ENCODE assay signal across 26 mouse cellular contexts in the genomic region with DNA sequence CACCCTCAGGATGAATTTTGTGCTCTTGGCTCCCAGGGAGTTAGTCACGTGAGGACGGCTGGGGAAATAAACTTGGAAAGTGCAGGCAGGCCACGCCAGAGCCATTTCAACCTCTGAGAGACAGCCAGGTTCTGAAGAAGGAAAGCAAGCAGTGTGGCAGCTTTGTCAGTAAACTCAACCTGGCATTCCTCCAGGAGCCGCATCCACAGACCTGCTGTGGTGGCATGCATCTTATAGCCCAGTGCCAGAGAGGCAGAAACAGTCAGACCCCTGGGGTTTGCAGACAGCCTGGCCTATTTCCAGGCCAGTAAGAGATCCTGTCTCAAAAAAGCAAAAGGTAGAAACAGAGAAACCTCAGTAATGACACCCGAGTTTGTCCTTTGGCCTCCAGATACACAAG.
DNase-seq lines count a peak whose midpoint lies in the region; ATAC-seq lines count a peak whose summit lies in the region.
"Had no signal": no experiment of that assay in that cellular context is flagged by ENCODE, and none has a peak within 500 bp of the region (broad histone marks: within the 10 kb centered on the region; RNA-seq: fewer than 3 reads in every experiment).

No protein-coding gene starts in this region.

- no peak overlapping the region for H3K4me2 ChIP-seq in midbrain, embryonic 14.5 days (ENCODE audit: low read length)
- no peak overlapping the region for H3K4me2 ChIP-seq in midbrain, embryonic 11.5 days
- H3K4me2 ChIP-seq: embryonic facial prominence, embryonic 15.5 days; heart, embryonic 13.5 days; hindbrain, embryonic 13.5 days; limb, embryonic 13.5 days; liver, embryonic 12.5 days; stomach, embryonic 15.5 days had no signal

- no peaks in the 10 kb centered on the region for H3K9me3 ChIP-seq in midbrain, embryonic 14.5 days (ENCODE audit: control insufficient read depth, low read length)
- no peaks in the 10 kb centered on the region for H3K9me3 ChIP-seq in midbrain, embryonic 11.5 days (ENCODE audit: control insufficient read depth, low read length)
- H3K9me3 ChIP-seq: embryonic facial prominence, embryonic 15.5 days; hindbrain, embryonic 13.5 days; liver, embryonic 12.5 days; stomach, embryonic 15.5 days had no signal

- H3K4me1 ChIP-seq in midbrain, embryonic 14.5 days (ENCODE audit: control insufficient read depth, insufficient read depth, low read length), result no peaks in the 10 kb centered on the region
- H3K4me1 ChIP-seq in midbrain, embryonic 11.5 days (ENCODE audit: control insufficient read depth, insufficient read depth, low read length), result no peaks in the 10 kb centered on the region
- H3K4me1 ChIP-seq: embryonic facial prominence, embryonic 15.5 days; heart, embryonic 13.5 days; hindbrain, embryonic 13.5 days; liver, embryonic 12.5 days; megakaryocyte, embryonic 14.5 days; stomach, embryonic 15.5 days had no signal

- DNase-seq in cerebellum, adult 18-20 months, result peak; percentile 4 to 11
- peak; percentile 85 for DNase-seq in heart, adult 11 months
- DNase-seq in heart, adult 18-20 months, result no peak
- peak; percentile 25 for DNase-seq in midbrain, embryonic 14.5 days
- no peak for DNase-seq in midbrain, embryonic 11.5 days (ENCODE audit: low spot score, missing footprints)
- peak; percentile 41 to 43 for DNase-seq in cerebellum, postnatal 36 days
- no peak for DNase-seq in thymus, adult 18-20 months
- DNase-seq: gastrocnemius, postnatal 10 days; heart, postnatal 14 days; kidney, adult 2 months; kidney, postnatal 25 days; lung, adult 18-20 months; lung, postnatal 14 days; thymus, postnatal 36 days had no signal

- H3K36me3 ChIP-seq in midbrain, embryonic 14.5 days (ENCODE audit: control insufficient read depth, insufficient read depth, low read length), result no peaks in the 10 kb centered on the region
- H3K36me3 ChIP-seq in midbrain, embryonic 11.5 days (ENCODE audit: control insufficient read depth, insufficient read depth, low read length), result no peaks in the 10 kb centered on the region
- H3K36me3 ChIP-seq: embryonic facial prominence, embryonic 15.5 days; heart, embryonic 13.5 days; hindbrain, embryonic 13.5 days; limb, embryonic 13.5 days; liver, embryonic 12.5 days; stomach, embryonic 15.5 days had no signal

- H3K4me3 ChIP-seq in midbrain, embryonic 14.5 days (replicated peaks; ENCODE audit: low read depth, low read length), result no peak overlapping the region
- no peak overlapping the region for H3K4me3 ChIP-seq in midbrain, embryonic 11.5 days (ENCODE audit: low read depth, low read length)
- H3K4me3 ChIP-seq: embryonic facial prominence, embryonic 15.5 days; heart, embryonic 13.5 days; hindbrain, embryonic 13.5 days; layer of hippocampus, adult 2 months; limb, embryonic 13.5 days; liver, embryonic 12.5 days; stomach, embryonic 15.5 days had no signal

- H3K9ac ChIP-seq in midbrain, embryonic 14.5 days (replicated peaks; ENCODE audit: low read length), result no peak overlapping the region
- H3K9ac ChIP-seq in midbrain, embryonic 11.5 days (ENCODE audit: low read length), result no peak overlapping the region
- H3K9ac ChIP-seq: embryonic facial prominence, embryonic 15.5 days; heart, embryonic 13.5 days; hindbrain, embryonic 13.5 days; limb, embryonic 13.5 days; liver, embryonic 12.5 days; stomach, embryonic 15.5 days had no signal

- WGBS in midbrain, embryonic 14.5 days, result 79% methylated on average over 5 of the region's 5 CpGs
- WGBS in midbrain, embryonic 11.5 days, result 85% methylated on average over 5 of the region's 5 CpGs

- H3K27ac ChIP-seq in midbrain, embryonic 14.5 days (replicated peaks; ENCODE audit: low read depth, low read length), result no peak overlapping the region
- H3K27ac ChIP-seq in midbrain, embryonic 11.5 days (ENCODE audit: low read depth, low read length), result no peak overlapping the region
- H3K27ac ChIP-seq: embryonic facial prominence, embryonic 15.5 days; heart, embryonic 13.5 days; hindbrain, embryonic 13.5 days; layer of hippocampus, adult 2 months; limb, embryonic 13.5 days; liver, embryonic 12.5 days; stomach, embryonic 15.5 days had no signal

- no peaks in the 10 kb centered on the region for H3K27me3 ChIP-seq in midbrain, embryonic 14.5 days (ENCODE audit: control insufficient read depth, insufficient read depth, low read length)
- no peaks in the 10 kb centered on the region for H3K27me3 ChIP-seq in midbrain, embryonic 11.5 days (ENCODE audit: control insufficient read depth, insufficient read depth, low read length)
- H3K27me3 ChIP-seq: embryonic facial prominence, embryonic 15.5 days; heart, embryonic 13.5 days; hindbrain, embryonic 13.5 days; limb, embryonic 13.5 days; liver, embryonic 12.5 days; megakaryocyte, embryonic 14.5 days; Patski; stomach, embryonic 15.5 days had no signal

- ATAC-seq in cerebellum, adult (ENCODE audit: insufficient number of reproducible peaks, low FRiP score, low TSS enrichment), result no peak
- no peak for ATAC-seq in midbrain, embryonic 14.5 days (ENCODE audit: low FRiP score, low TSS enrichment)
- ATAC-seq in midbrain, embryonic 11.5 days (ENCODE audit: low FRiP score), result no peak
- ATAC-seq: forebrain, embryonic 16.5 days; liver, embryonic 12.5 days; midbrain, embryonic 16.5 days; Patski had no signal

Comparison
In these comparisons a context has a peak if more than half of its experiments do, and no peak if none do; other contexts are left out.
1. DNase-seq: peak in cerebellum, adult 18-20 months (2 of 2), heart, adult 11 months (single experiment), midbrain, embryonic 14.5 days (single experiment) and cerebellum, postnatal 36 days (2 of 2); none in heart, adult 18-20 months (0 of 2), midbrain, embryonic 11.5 days (single experiment) and thymus, adult 18-20 months (0 of 2).